Mouse (Mus musculus): ENCODE measurements around the gene Retreg3.

DNA sequence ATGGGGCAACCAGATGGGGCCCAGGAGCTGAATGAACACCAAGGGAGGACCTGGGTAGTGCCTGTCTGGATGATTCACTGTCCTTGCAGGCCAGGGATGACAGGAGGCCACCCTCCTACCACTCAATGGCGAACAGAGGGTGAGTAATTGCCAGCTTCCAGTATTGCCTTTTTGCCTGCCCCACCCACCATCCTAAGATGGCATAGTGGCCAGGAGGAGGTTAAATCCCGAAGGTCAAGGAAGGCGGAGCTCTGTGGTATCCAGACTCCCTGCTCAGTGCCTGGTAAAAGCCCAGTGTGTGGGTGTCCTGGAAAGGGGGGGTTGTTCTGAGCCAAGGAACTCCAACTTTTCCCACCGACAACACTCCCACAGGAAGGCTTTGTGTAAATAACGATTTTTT, 42.6 kb upstream of the Retreg3 start:
- TF ChIP-seq CTCF (IDR thresholded peaks at IDR 0.05; ENCODE audit: borderline replicate concordance, control insufficient read depth, extremely low read depth, insufficient read depth, low read length, poor library complexity): no peak
- TF ChIP-seq POLR2A (IDR thresholded peaks at IDR 0.05; ENCODE audit: control insufficient read depth, extremely low read depth, insufficient read depth, low read length, poor library complexity): no peak
